8 mouse cellular contexts compared by ENCODE assay signal in the genomic region with DNA sequence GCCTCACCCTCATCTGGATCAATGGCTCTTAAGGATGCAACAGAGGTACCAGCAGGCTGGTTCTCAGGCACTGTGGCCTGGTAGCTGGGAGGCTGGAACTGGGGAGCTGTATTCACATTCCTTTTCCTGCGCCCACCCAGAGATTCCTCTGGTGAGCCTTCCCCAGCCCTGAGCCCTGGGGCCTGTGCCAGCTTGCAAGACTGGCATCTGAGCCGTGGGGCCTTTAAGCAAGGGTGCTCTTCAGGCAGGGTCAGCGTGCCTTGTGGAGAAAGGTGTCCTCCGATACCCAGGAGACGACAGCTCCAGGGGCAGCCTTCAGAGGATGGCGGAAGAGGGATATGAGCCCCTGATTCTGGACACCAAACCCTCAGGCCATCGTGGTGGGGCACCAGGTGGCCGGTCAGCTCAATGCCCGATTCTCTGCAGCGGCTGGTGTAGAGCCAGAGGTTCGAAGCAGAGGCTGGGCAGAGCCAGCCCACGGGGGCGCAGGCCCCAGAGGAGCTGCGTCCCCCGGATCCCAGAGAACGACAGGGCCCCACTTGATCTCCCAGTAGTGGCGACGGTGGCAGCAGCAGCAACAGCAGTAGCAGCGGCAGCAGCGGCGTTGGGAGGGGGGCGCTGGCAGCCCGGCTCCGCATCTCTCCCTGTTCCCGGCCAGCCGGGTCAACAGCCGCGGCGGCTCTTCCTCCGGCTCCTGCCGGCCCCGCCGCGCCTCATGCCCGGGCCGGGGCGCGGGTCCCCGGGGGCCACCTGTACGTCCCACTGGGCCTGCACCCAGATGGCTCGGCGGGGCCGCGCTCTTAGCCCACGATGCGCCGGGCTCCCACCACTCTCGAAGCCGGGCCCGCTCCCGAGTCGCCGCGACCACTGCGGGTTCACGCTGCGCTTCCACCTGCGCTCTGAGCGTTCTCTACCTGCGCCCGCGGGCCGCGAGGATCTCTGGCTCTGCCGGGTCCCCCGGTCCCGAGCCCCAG. TPM values are rescaled to one million over a fixed set of nuclear protein-coding genes. Genes with fewer than 3 reads are reported as not detected.
DNase-seq lines count a peak whose midpoint lies in the region; ATAC-seq and TF ChIP-seq lines count a peak whose summit lies in the region.

Gene Celsr2 (minus strand): TSS at position 696 of the 974 bp plus-strand sequence.

- TF ChIP-seq CTCF in heart, postnatal 0 days (IDR thresholded peaks at IDR 0.05; ENCODE audit: low read depth) = no peak

- H3K4me3 ChIP-seq in heart, postnatal 0 days (ENCODE audit: low read depth, low read length) = peak within 1 kb of the TSS; percentile 67
- H3K4me3 ChIP-seq in midbrain, embryonic 11.5 days (ENCODE audit: low read depth, low read length) = peak within 1 kb of the TSS; percentile 96

- H3K4me2 ChIP-seq in heart, postnatal 0 days (ENCODE audit: low read depth, low read length) = peak within 1 kb of the TSS; percentile 100
- H3K4me2 ChIP-seq in midbrain, embryonic 11.5 days = peak within 1 kb of the TSS; percentile 51

- H3K27me3 ChIP-seq in heart, postnatal 0 days (ENCODE audit: control insufficient read depth, insufficient read depth, low read length) = peaks cover 23% of the 10 kb centered on the region
- peaks cover 3% of the 10 kb centered on the region; the same call in 1 of the 2 replicates for H3K27me3 ChIP-seq in midbrain, embryonic 11.5 days (ENCODE audit: control insufficient read depth, insufficient read depth, low read length)

- H3K36me3 ChIP-seq in heart, postnatal 0 days (replicated peaks; ENCODE audit: control insufficient read depth, insufficient read depth, low read length) = no peaks in the 10 kb centered on the region; the same call in 1 of the 2 replicates
- peaks cover 27% of the 10 kb centered on the region for H3K36me3 ChIP-seq in midbrain, embryonic 11.5 days (ENCODE audit: control insufficient read depth, insufficient read depth, low read length)

- WGBS in heart, postnatal 0 days = 9% methylated on average over 56 of the region's 67 CpGs
- WGBS in midbrain, embryonic 11.5 days = 5% methylated on average over 67 of the region's 67 CpGs

- H3K4me1 ChIP-seq in heart, postnatal 0 days (ENCODE audit: control insufficient read depth, insufficient read depth) = peaks cover 9% of the 10 kb centered on the region; the same call in 1 of the 2 replicates
- H3K4me1 ChIP-seq in midbrain, embryonic 11.5 days (ENCODE audit: control insufficient read depth, insufficient read depth, low read length) = peaks cover 28% of the 10 kb centered on the region

- no peak for DNase-seq in frontal cortex, postnatal 14 days (ENCODE audit: low spot score in 2 of 2)
- peak; percentile 67 to 75 for DNase-seq in cerebellum, postnatal 10 days
- DNase-seq in heart, postnatal 0 days (ENCODE audit: low spot score) = no peak
- no peak for DNase-seq in left cerebral cortex, postnatal 10 days (ENCODE audit: extremely low spot score in 1 of 2, low spot score in 2 of 2)
- DNase-seq in midbrain, embryonic 11.5 days (ENCODE audit: low spot score, missing footprints) = peak; percentile 96
- DNase-seq in thymus, postnatal 4 days = peak; percentile 72

- 0 out of 2 replicates have a peak, but pooled peaks cover 10% of the 10 kb centered on the region for H3K9me3 ChIP-seq in heart, postnatal 0 days (replicated peaks; ENCODE audit: control insufficient read depth, low read length)
- peaks cover 20% of the 10 kb centered on the region for H3K9me3 ChIP-seq in midbrain, embryonic 11.5 days (ENCODE audit: control insufficient read depth, low read length)

- peak within 1 kb of the TSS; percentile 55 for H3K9ac ChIP-seq in heart, postnatal 0 days (replicated peaks; ENCODE audit: low read depth, low read length)
- H3K9ac ChIP-seq in midbrain, embryonic 11.5 days (ENCODE audit: low read length) = peak within 1 kb of the TSS; percentile 99

- ATAC-seq in frontal cortex, adult (ENCODE audit: low TSS enrichment) = peak; percentile 55
- ATAC-seq in CD4-positive, CD25-positive, alpha-beta regulatory T cell, adult 4 months = peak; percentile 33
- ATAC-seq in heart, postnatal 0 days (ENCODE audit: insufficient read depth, low read depth) = peak; percentile 15; the same call in 1 of the 2 replicates
- peak; percentile 10 for ATAC-seq in midbrain, embryonic 11.5 days (ENCODE audit: low FRiP score)

- no peak for TF ChIP-seq EP300 in heart, postnatal 0 days (IDR thresholded peaks at IDR 0.05; ENCODE audit: low read depth)

- no peak within 1 kb of the TSS for H3K27ac ChIP-seq in heart, postnatal 0 days (ENCODE audit: low read depth)
- H3K27ac ChIP-seq in midbrain, embryonic 11.5 days (ENCODE audit: low read depth, low read length) = peak within 1 kb of the TSS; percentile 84

- intact Hi-C loops in left cerebral cortex, postnatal 10 days (cut with DNase I) = no loop called here

RNA-seq across cellular contexts. Expression of gene Celsr2, which starts in this region (rescaled TPM):
- polyA plus RNA-seq in CD4-positive, CD25-positive, alpha-beta regulatory T cell, adult 4 months (2017; shearing (Covaris generic)) = 1 to 10 TPM in 1 of 2 experiments, under 1 TPM in 1; 0.61 to 2.1 TPM
- total RNA-seq in heart, postnatal 0 days (2014; rRNA removed; ENCODE audit: low replicate concordance) = 3.5 and 5.5 TPM in 2 replicates
- 1.2 and 1.9 TPM in 2 replicates for polyA plus RNA-seq in heart, postnatal 0 days (2015; fragmentation: Nextera tagmentation; extraction: Ambion mirVana)
- 100 to 1,000 TPM; 168 to 169 TPM for total RNA-seq in left cerebral cortex, postnatal 10 days (2021)
- 61.9 and 65.2 TPM in 2 replicates for polyA plus RNA-seq in midbrain, embryonic 11.5 days (2014; fragmentation: Nextera tagmentation; extraction: Ambion mirVana)

Comparison
In these comparisons a context has a peak if more than half of its experiments do, and no peak if none do; other contexts are left out.
1. RNA of gene Celsr2 (total RNA-seq): 168 to 169 TPM in left cerebral cortex, postnatal 10 days; 3.5 to 5.5 TPM in heart, postnatal 0 days; every median in the first group is over 10 times any median in the second.
2. RNA of gene Celsr2 (polyA plus RNA-seq): 61.9 to 65.2 TPM in midbrain, embryonic 11.5 days; 0.61 to 2.1 TPM in CD4-positive, CD25-positive, alpha-beta regulatory T cell, adult 4 months and 1.2 to 1.9 TPM in heart, postnatal 0 days; every median in the first group is over 10 times any median in the second.
3. DNase-seq: peak in cerebellum, postnatal 10 days (2 of 2), midbrain, embryonic 11.5 days (single experiment) and thymus, postnatal 4 days (single experiment); none in frontal cortex, postnatal 14 days (0 of 2), heart, postnatal 0 days (single experiment) and left cerebral cortex, postnatal 10 days (0 of 2).
4. Peak in every context shown above with its lines, with median percentiles within 50 percentile points of each other: ATAC-seq.